14 mouse cellular contexts compared by ENCODE assay signal in the genomic region with DNA sequence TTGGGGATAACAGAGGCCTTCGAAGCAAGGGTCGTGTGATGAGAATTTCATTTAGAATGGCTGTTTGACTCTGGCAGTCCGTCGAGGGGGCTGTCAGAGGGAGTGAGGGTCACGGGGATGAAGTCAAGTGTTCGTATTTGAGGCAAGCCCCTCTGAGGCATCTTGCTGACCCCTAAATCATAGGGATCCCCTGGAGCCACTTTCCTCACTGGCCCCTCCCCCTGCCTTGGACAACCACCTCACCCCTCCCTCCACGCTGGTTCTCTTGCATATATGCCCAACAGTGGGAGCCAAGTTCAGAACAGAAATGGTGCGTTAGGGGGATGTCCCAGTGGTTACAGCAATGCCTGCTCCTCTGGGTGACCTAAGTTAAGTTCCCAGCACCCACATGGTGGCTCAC. TPM values are rescaled to one million over a fixed set of nuclear protein-coding genes. Genes with fewer than 3 reads are reported as not detected.
DNase-seq lines count a peak whose midpoint lies in the region.
"Had no signal": no experiment of that assay in that cellular context is flagged by ENCODE, and none has a peak within 500 bp of the region (broad histone marks: within the 10 kb centered on the region; RNA-seq: fewer than 3 reads in every experiment).

No protein-coding gene starts in this region.

- DNase-seq in heart, adult 11 months: peak; percentile 93
- DNase-seq in heart, adult 8-10 months (ENCODE audit: low spot score): no peak
- peak; percentile 51 for DNase-seq in testis, postnatal 10 days (ENCODE audit: low spot score)
- DNase-seq in testis, postnatal 14 days (ENCODE audit: low spot score): no peak
- DNase-seq: adrenal gland, adult 2 months; adrenal gland, adult 8-10 months; adrenal gland, postnatal 10 days; adrenal gland, postnatal 14 days; adrenal gland, postnatal 25 days; adrenal gland, postnatal 36 days; B cell, adult 2 months; cerebellum, adult 11 months; cerebellum, adult 11-12 months; cerebellum, adult 18-20 months had no signal

RNA-seq across cellular contexts. Expression of a gene that starts 49.6 kb away (rescaled TPM):
- 100 to 1,000 TPM; 101 to 124 (median 116) TPM for total RNA-seq in heart, adult 8-10 months (2022)

Comparison
In these comparisons a context has a peak if more than half of its experiments do, and no peak if none do; other contexts are left out.
1. DNase-seq: peak in heart, adult 11 months (single experiment) and testis, postnatal 10 days (single experiment); none in heart, adult 8-10 months (single experiment) and testis, postnatal 14 days (single experiment).